18 mouse cellular contexts compared by ENCODE assay signal in the genomic region with DNA sequence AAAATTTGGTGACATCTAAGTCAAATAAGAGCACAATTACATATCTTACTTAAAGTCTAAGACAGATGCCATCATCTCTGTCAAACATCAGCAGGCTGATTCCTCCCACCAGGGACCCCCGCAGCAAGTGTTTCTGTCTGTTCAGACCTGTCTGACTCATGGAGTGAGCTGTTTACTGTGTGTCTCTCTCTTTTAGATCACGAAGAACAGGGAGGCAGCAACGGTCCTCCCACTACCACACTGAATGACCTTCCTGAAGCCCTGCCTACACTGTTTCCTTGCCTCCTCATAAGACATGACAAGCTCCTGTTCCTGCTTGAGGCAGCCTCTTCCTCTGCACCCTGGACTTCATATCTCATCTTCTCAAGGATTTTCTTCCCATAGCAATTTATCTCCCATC.
"Had no signal": no experiment of that assay in that cellular context is flagged by ENCODE, and none has a peak within 500 bp of the region (broad histone marks: within the 10 kb centered on the region; RNA-seq: fewer than 3 reads in every experiment).

No protein-coding gene starts in this region.

- ATAC-seq: midbrain, embryonic 16.5 days had no signal

- H3K4me3 ChIP-seq: midbrain, embryonic 10.5 days; midbrain, embryonic 12.5 days; myocyte; neural tube, embryonic 13.5 days; neural tube, embryonic 15.5 days had no signal

- H3K27ac ChIP-seq: liver, embryonic 14.5 days; midbrain, embryonic 10.5 days; midbrain, embryonic 12.5 days; neural tube, embryonic 13.5 days; neural tube, embryonic 15.5 days had no signal

- DNase-seq: lung, adult 18-20 months; lung, embryonic 14.5 days; lung, postnatal 10 days; lung, postnatal 4 days; midbrain, embryonic 14.5 days; retina, postnatal 1 day; right cerebral cortex, postnatal 4 days; spleen, adult 18-20 months; thymus, adult 18-20 months; thymus, postnatal 14 days; thymus, postnatal 36 days had no signal
